Comparison of ENCODE assay signal across 8 mouse cellular contexts in the genomic region with DNA sequence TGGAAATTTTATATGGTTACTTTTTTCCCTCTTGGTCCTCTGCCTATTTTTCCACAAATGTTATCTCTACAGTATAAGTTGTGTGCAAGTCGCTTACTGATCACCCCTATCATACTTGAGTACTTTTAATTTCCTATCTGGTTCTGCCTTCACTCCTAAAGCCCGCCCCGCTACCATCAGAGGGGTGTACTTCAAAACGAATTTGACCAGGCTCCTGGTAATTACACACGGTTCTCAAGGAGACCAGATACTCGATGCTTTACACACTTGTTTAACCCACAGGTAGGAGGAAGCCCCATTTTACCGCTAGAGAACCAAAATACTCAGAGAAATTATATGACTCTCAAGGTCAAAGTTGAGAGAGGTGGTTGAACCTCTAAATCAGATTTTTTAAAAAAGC. TPM values are rescaled to one million over a fixed set of nuclear protein-coding genes. Genes with fewer than 3 reads are reported as not detected.
DNase-seq lines count a peak whose midpoint lies in the region; ATAC-seq and TF ChIP-seq lines count a peak whose summit lies in the region.

No protein-coding gene starts in this region.

- TF ChIP-seq RAD21 in MEL (IDR thresholded peaks at IDR 0.05; ENCODE audit: low read depth, low read length): no peak

- no peak for DNase-seq in heart, postnatal 10 days
- DNase-seq in MEL (ENCODE audit: low read depth, low spot score): peak; percentile 65
- no peak for DNase-seq in ovary, postnatal 36 days (ENCODE audit: low spot score)
- no peak for DNase-seq in cerebellum, postnatal 10 days
- DNase-seq in urinary bladder, adult 2 months (ENCODE audit: low spot score): no peak

- H3K4me1 ChIP-seq in heart, embryonic 12.5 days (replicated peaks): peaks cover 9% of the 10 kb centered on the region
- H3K4me1 ChIP-seq in MEL (ENCODE audit: control insufficient read depth in 1 of 2, insufficient read depth in 2 of 2, low read length in 2 of 2): peaks cover 0 to 10% of the 10 kb centered on the region in 2 experiments; a peak in 3 of 4 replicates
- peaks cover 15% of the 10 kb centered on the region for H3K4me1 ChIP-seq in hindbrain, embryonic 13.5 days (replicated peaks)

- H3K9ac ChIP-seq in heart, embryonic 12.5 days: peak overlapping the region; percentile 81
- peak overlapping the region; percentile 70 for H3K9ac ChIP-seq in MEL (ENCODE audit: control insufficient read depth, low read depth, low read length, poor library complexity, severe bottlenecking)
- peak overlapping the region; percentile 67 for H3K9ac ChIP-seq in hindbrain, embryonic 13.5 days

- H3K9me3 ChIP-seq in heart, embryonic 12.5 days (replicated peaks): no peaks in the 10 kb centered on the region
- H3K9me3 ChIP-seq in MEL (replicated peaks; ENCODE audit: insufficient read depth, low read length): no peaks in the 10 kb centered on the region
- H3K9me3 ChIP-seq in hindbrain, embryonic 13.5 days: no peaks in the 10 kb centered on the region

- H3K4me2 ChIP-seq in heart, embryonic 12.5 days: peak overlapping the region; percentile 87
- peak overlapping the region; percentile 67 for H3K4me2 ChIP-seq in hindbrain, embryonic 13.5 days

- no peak for TF ChIP-seq POLR2A in MEL (IDR thresholded peaks at IDR 0.05; ENCODE audit: control insufficient read depth in 1 of 2, insufficient read depth in 1 of 2, low read depth in 1 of 2, low read length in 2 of 2, poor library complexity in 1 of 2)

- H3K27ac ChIP-seq in heart, embryonic 12.5 days (ENCODE audit: poor library complexity, severe bottlenecking): no peak overlapping the region
- peak overlapping the region; percentile 38 for H3K27ac ChIP-seq in MEL (ENCODE audit: control insufficient read depth, low read depth, low read length)
- peak overlapping the region; percentile 61 for H3K27ac ChIP-seq in hindbrain, embryonic 13.5 days

- 0 out of 2 replicates have a peak, but pooled peaks have one; percentile 5 for ATAC-seq in heart, embryonic 12.5 days (ENCODE audit: insufficient number of reproducible peaks, low FRiP score)
- ATAC-seq in hindbrain, embryonic 13.5 days (ENCODE audit: low FRiP score): peak; percentile 45
- ATAC-seq in megakaryocyte-erythroid progenitor cell, adult 5-6 weeks (replicated peaks; ENCODE audit: low FRiP score, low TSS enrichment, poor library complexity, severe bottlenecking): peak; percentile 39

- H3K36me3 ChIP-seq in heart, embryonic 12.5 days: peaks cover 7% of the 10 kb centered on the region
- peaks cover 0 to 13% of the 10 kb centered on the region in 2 experiments; a peak in 2 of 4 replicates for H3K36me3 ChIP-seq in MEL (ENCODE audit: control insufficient read depth in 1 of 2, insufficient read depth in 2 of 2, low read length in 2 of 2)
- peaks cover 6% of the 10 kb centered on the region for H3K36me3 ChIP-seq in hindbrain, embryonic 13.5 days

- H3K79me2 ChIP-seq in MEL (ENCODE audit: control insufficient read depth, insufficient read depth, low read length, poor library complexity): peaks cover 13% of the 10 kb centered on the region

- no peak for TF ChIP-seq EP300 in MEL (IDR thresholded peaks at IDR 0.05; ENCODE audit: low read depth in 1 of 2, low read length in 2 of 2)

- intact Hi-C loops in heart, postnatal 10 days (cut with DNase I): no loop called here

- WGBS in heart, embryonic 12.5 days: 1% methylated on average over 7 of the region's 7 CpGs
- WGBS in hindbrain, embryonic 13.5 days: 2% methylated on average over 7 of the region's 7 CpGs

- H3K27me3 ChIP-seq in heart, embryonic 12.5 days (replicated peaks): no peaks in the 10 kb centered on the region
- H3K27me3 ChIP-seq in MEL (ENCODE audit: control insufficient read depth in 1 of 2, insufficient read depth in 2 of 2, low read length in 2 of 2): no peaks in the 10 kb centered on the region; a peak in 1 of 4 replicates
- H3K27me3 ChIP-seq in hindbrain, embryonic 13.5 days: 0 out of 2 replicates have a peak, but pooled peaks cover 3% of the 10 kb centered on the region

- no peak for TF ChIP-seq CTCF in MEL (IDR thresholded peaks at IDR 0.05 in 2 of 3, conservative IDR thresholded peaks at IDR 0.05 in 1 of 3; ENCODE audit: control insufficient read depth in 1 of 3, insufficient read depth in 1 of 3, low read depth in 2 of 3, low read length in 3 of 3, poor library complexity in 1 of 3, severe bottlenecking in 1 of 3)

- H3K4me3 ChIP-seq in heart, embryonic 12.5 days: peak overlapping the region; percentile 86
- peak overlapping the region; percentile 73 to 87 for H3K4me3 ChIP-seq in MEL (ENCODE audit: control insufficient read depth in 1 of 2, insufficient read depth in 1 of 2, low read depth in 2 of 2, low read length in 2 of 2)
- H3K4me3 ChIP-seq in hindbrain, embryonic 13.5 days: peak overlapping the region; percentile 58

TF ChIP-seq in MEL, 35 proteins besides CTCF, POLR2A, EP300 and RAD21:
- TF ChIP-seq CHD1 (IDR thresholded peaks at IDR 0.05; ENCODE audit: low read depth, low read length): peak; percentile 20; the same call in 1 of the 2 replicates
- TF ChIP-seq TCF12 (IDR thresholded peaks at IDR 0.05; ENCODE audit: low read depth, low read length): no peak
- 0 out of 2 replicates have a peak, but pooled peaks have one; percentile 25 for TF ChIP-seq GATA1 (IDR thresholded peaks at IDR 0.05; ENCODE audit: low read depth, low read length)

RNA-seq across cellular contexts. Expression of a gene that starts 3.7 kb away (rescaled TPM):
- 50.0 and 53.5 TPM in 2 replicates for polyA plus RNA-seq in heart, embryonic 12.5 days (2016; fragmentation: Nextera tagmentation; extraction: Ambion mirVana)
- 10 to 100 TPM; 49.1 to 50.0 TPM for total RNA-seq in heart, postnatal 10 days (2021)
- 26.0 and 28.3 TPM in 2 replicates for total RNA-seq in MEL (2012; rRNA removed)
- 10 to 100 TPM in 1 of 2 experiments, not detected in 1; 34.8 TPM for polyA plus RNA-seq in MEL (2012; ENCODE audit: insufficient read depth in 1 of 2, insufficient read length in 2 of 2, low read depth in 1 of 2, low replicate concordance in 2 of 2, missing spikeins in 1 of 2)
- polyA plus RNA-seq in hindbrain, embryonic 13.5 days (2015; fragmentation: Nextera tagmentation; extraction: Ambion mirVana): 42.2 and 47.1 TPM in 2 replicates
- 56.4 and 84.6 TPM in 2 replicates for total RNA-seq in megakaryocyte-erythroid progenitor cell, adult 5-6 weeks (2014; fragmentation: Nextera tagmentation)
- 57.0 and 69.5 TPM in 2 replicates for total RNA-seq in megakaryocyte-erythroid progenitor cell, adult 5-6 weeks (2017)
- 20.2 and 21.1 TPM in 2 replicates for polyA plus RNA-seq in urinary bladder, adult 2 months (2012; rRNA removed)

RNA-seq across cellular contexts. Expression of a gene that starts 8.0 kb away (rescaled TPM):
- 279 and 297 TPM in 2 replicates for polyA plus RNA-seq in heart, embryonic 12.5 days (2016; fragmentation: Nextera tagmentation; extraction: Ambion mirVana)
- total RNA-seq in heart, postnatal 10 days (2021): 100 to 1,000 TPM; 542 to 553 TPM
- total RNA-seq in MEL (2012; rRNA removed): 133 and 137 TPM in 2 replicates
- polyA plus RNA-seq in MEL (2012; ENCODE audit: insufficient read depth in 1 of 2, insufficient read length in 2 of 2, low read depth in 1 of 2, low replicate concordance in 2 of 2, missing spikeins in 1 of 2): 100 to 1,000 TPM; 158 to 702 TPM
- polyA plus RNA-seq in hindbrain, embryonic 13.5 days (2015; fragmentation: Nextera tagmentation; extraction: Ambion mirVana): 165 and 167 TPM in 2 replicates
- total RNA-seq in megakaryocyte-erythroid progenitor cell, adult 5-6 weeks (2014; fragmentation: Nextera tagmentation): 198 and 228 TPM in 2 replicates
- 182 TPM in 2 replicates for total RNA-seq in megakaryocyte-erythroid progenitor cell, adult 5-6 weeks (2017)
- 56.0 and 74.3 TPM in 2 replicates for polyA plus RNA-seq in urinary bladder, adult 2 months (2012; rRNA removed)
